Mouse (Mus musculus) C2C12 (cell line): ENCODE data around the gene Mfge8.

Source experiments
- CTCF ChIP-seq: IDR thresholded peaks from one replicate; pipeline ENCODE4 v1.5.1; 2011; ENCODE audit not compliant: control insufficient read depth, insufficient read depth, insufficient read length
- MAX ChIP-seq: IDR thresholded peaks from one replicate; pipeline ENCODE4 v1.6.1; 2011; ENCODE audit warnings: mild to moderate bottlenecking, control low read depth
- USF1 ChIP-seq: IDR thresholded peaks from one replicate; pipeline ENCODE4 v1.6.1; 2011; ENCODE audit warnings: low read depth, mild to moderate bottlenecking, control low read depth, moderate library complexity

DNA sequence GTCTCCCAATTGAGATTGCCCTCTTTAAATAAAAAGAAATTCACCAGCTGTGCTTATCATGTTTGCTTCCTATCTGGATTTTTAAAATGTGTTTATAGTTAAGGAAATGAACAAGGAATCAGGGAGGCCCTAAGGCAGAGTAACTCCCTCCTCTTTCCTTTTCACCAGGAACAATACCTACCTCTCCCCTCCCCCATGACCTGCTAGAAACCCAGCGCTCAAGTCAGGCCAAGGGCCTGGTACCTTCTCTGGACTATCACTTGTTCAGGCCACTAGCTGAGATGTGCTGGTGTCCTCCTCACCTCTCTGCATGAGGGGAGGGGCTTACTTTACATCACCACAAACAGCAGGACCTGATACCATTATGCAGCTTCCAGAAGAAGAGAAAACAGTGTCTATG lies 34.6 kb upstream of the Mfge8 start:
- TF ChIP-seq CTCF (no peak), MAX (no peak), USF1 (no peak)
